Mouse (Mus musculus) brain, embryonic 14.5 days (tissue): Measurements from ENCODE around the gene Car11.

Experiments
- CTCF ChIP-seq: fragments of 200-500 bp; IDR thresholded peaks from 2 replicates; pipeline ENCODE4 v1.5.1; 2012; ENCODE audit warnings: inconsistent platforms, mild to moderate bottlenecking, moderate library complexity, borderline replicate concordance; ENCODE audit not compliant: insufficient read depth, insufficient read length; ENCODE audit errors: extremely low read depth
- POLR2A ChIP-seq: fragments of 200-500 bp; IDR thresholded peaks from 2 replicates; pipeline ENCODE4 v1.6.1; 2012; ENCODE audit warnings: mild to moderate bottlenecking, inconsistent platforms, borderline replicate concordance; ENCODE audit not compliant: poor library complexity, insufficient read depth, insufficient read length, severe bottlenecking; ENCODE audit errors: extremely low read depth

DNA sequence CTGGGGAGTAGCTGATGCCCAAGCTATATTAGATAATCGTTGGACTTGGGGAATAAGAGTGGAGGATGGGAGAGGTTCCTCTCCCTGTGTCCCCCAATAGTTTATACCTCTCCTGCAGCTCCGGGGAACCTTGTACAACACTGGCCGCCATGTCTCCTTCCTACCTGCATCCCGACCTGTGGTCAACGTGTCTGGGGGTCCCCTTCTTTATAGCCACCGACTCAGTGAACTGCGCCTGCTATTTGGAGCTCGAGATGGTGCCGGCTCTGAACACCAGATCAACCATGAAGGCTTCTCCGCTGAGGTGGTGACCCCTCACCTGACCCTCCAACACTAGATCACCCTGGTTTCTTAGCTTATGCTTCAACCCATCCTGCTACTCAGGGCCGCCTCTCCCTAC, 2.7 kb downstream of the Car11 start:
- TF ChIP-seq CTCF: no peak
- TF ChIP-seq POLR2A: no peak
